16 mouse cellular contexts compared by ENCODE assay signal in genomic region chr6:129643237-129643636, GRCm38 (mm10). TPM values are rescaled to one million over a fixed set of nuclear protein-coding genes. Genes with fewer than 3 reads are reported as not detected.
"Had no signal": no experiment of that assay in that cellular context is flagged by ENCODE, and none has a peak within 500 bp of the region (broad histone marks: within the 10 kb centered on the region; RNA-seq: fewer than 3 reads in every experiment).

Klrc3 (minus strand) TSS chr6:129643337.

RNA-seq across cellular contexts. Expression of gene Klrc3, which starts in this region (rescaled TPM):
- total RNA-seq: heart, postnatal 10 days; heart, postnatal 14 days; heart, postnatal 25 days; heart, postnatal 36 days; heart, postnatal 4 days; hematopoietic stem cell, adult 5-6 weeks; hindbrain, postnatal 0 days; layer of hippocampus, adult 18-20 months; layer of hippocampus, adult 2 months; layer of hippocampus, adult 8-10 months; layer of hippocampus, postnatal 10 days; layer of hippocampus, postnatal 14 days; layer of hippocampus, postnatal 25 days; layer of hippocampus, postnatal 36 days; left cerebral cortex, adult 18-20 months; left cerebral cortex, adult 2 months had no signal
